Mouse (Mus musculus) frontal cortex, postnatal 25 days (tissue): Measurements from ENCODE around the gene 4930535I16Rik.
A peak's percentile ranks its signal among the peaks of the same experiment; 100 is the strongest.
"Not testable (repeated sequence)": the region's sequence is repeated elsewhere in the genome, so short reads cannot be mapped to it uniquely, and the experiment has no call there.

Experiments used
- DNase-seq, 2 experiments: peaks; one replicate each; pipeline ENCODE4 v3.0.0; 2022; ENCODE audit warnings: low spot score in 2 of 2

The 4930535I16Rik gene

GRCm38 (mm10) chr4:123917548-123918140 lies at the start of gene 4930535I16Rik:
TSS of gene 4930535I16Rik (minus strand) at chr4:123918022.
- DNase-seq, result no peak

- no peak for DNase-seq
These were observed 44.9 kb upstream of the 4930535I16Rik start for GRCm38 (mm10) chr4:123962721-123963120.

DNA sequence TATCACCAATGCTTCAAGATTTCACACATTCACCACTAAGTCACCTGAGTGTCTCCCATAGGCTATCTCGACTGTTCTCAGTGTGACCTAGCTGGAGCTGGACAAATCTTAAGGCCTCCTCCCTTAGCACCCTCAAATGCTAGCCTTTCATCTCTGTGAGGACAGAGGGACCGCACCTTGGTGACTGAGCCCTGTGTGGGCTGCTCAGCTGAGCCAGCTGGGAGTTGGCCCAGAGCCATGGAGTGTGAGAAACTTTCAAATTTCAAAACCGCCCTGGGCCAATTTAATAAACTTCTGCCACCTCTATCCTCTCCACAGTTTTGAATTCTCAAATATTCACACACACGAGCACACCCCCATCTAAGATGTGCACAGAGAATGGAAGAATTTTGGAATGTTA lies 43.1 kb upstream of the 4930535I16Rik start:
- DNase-seq, result no peak

DNA sequence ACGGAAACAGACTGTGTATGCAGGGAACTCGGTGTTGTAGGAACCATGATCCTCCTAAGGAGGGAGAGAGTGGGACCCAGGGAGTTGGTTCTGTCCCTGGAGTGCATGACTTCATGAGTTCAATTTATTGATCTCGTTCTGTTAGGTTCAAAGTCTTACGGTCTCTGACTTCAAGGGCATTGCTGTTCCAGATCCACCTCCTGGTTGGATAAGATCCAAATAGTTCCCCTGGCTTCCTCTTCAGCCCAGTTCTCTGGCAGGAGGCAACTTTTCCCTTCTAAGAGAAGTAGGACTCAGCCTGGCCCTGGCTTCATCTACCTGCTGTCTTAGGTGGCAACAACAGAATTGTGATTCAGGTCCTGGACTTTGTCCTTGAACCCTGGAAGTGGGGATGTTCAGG lies 40.1 kb upstream of the 4930535I16Rik start:
- no peak for DNase-seq

GRCm38 (mm10) chr4:123957492-123957808 lies 39.6 kb upstream of the 4930535I16Rik start:
- no peak for DNase-seq

GRCm38 (mm10) chr4:123956703-123957491 lies 39.1 kb upstream of the 4930535I16Rik start:
- peak; percentile 62 to 65 for DNase-seq

- no peak for DNase-seq
These were observed 34.2 kb upstream of the 4930535I16Rik start for GRCm38 (mm10) chr4:123952059-123952458.

DNA sequence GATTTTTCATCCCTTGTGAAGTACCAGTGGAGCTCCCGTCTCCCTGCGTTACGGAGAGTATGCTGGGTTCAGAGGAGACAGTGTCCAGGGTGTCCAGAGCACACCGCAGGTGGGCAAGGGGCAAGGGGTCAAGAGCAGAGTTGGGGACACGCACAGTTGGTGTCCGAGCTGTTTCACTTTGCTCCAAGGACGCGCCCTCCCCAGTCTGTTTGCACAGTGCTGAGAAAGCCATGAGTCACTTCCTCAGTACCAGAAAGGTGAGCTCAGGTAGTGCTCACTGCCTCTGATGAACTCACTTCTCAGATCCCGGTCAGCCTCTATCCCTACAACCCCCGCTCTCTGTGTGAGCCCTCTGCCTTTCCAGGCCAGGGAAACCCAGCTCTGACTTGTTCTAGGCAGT lies 31.8 kb upstream of the 4930535I16Rik start:
- no peak for DNase-seq

DNA sequence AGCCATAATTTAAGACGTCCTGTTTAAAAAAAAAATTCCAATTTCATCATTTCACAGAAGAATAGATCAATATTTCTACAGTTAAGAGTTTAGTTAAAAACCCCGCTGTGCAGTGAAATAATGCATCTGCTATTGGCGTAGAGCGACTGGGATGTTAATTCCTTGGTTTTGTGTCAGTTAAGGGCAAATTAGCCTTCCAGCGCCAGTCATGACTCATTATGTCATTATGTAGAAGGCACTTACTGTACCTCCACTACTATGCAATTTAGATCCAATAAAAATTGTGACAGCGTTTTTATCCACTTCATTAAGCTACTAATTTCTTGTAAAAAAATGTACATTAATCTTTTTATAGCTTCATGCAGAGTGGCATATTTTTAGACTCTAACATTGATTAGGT lies 31.1 kb upstream of the 4930535I16Rik start:
- no peak for DNase-seq

GRCm38 (mm10) chr4:123947149-123947548 lies 29.3 kb upstream of the 4930535I16Rik start:
- DNase-seq, result no peak

- DNase-seq, result no peak
These were observed 28.9 kb upstream of the 4930535I16Rik start for GRCm38 (mm10) chr4:123946701-123947100.

DNA sequence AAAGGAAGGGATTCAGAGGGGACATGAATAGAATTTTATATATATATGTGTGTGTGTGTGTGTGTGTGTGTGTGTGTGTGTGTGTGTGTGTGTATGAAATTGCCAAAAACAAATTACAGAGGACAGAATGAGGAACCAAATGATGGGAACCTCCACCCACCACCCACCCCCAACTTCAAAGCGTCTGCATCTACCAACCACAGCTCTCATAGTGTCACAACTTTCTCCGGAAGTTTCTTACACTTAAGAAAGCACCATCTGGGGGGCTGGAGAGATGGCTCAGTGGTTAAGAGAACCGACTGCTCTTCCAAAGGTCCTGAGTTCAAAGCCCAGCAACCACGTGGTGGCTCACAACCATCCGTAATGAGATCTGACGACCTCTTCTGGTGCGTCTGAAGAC lies 23.1 kb upstream of the 4930535I16Rik start:
- DNase-seq, result not testable (repeated sequence)

DNA sequence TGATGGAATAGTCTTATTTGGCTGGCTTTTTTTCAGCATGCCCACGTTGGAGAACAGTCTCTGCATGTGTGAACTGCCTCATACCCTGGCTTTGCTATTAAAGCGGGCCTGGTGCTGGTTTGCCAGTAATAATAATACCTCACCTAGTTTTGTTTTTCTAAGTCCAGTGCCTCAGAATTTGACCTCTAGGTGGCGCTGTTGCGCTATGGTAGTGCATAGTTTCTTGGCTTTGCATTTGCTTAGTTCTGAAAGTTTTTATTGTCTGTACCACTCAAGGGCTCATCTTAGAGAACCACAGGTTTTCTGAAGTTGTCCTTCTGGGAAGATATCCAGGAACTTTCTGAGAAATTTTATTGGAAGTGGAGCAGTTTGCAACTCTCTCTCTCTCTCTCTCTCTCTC lies 22.0 kb upstream of the 4930535I16Rik start:
- DNase-seq, result peak; percentile 78 to 81

DNA sequence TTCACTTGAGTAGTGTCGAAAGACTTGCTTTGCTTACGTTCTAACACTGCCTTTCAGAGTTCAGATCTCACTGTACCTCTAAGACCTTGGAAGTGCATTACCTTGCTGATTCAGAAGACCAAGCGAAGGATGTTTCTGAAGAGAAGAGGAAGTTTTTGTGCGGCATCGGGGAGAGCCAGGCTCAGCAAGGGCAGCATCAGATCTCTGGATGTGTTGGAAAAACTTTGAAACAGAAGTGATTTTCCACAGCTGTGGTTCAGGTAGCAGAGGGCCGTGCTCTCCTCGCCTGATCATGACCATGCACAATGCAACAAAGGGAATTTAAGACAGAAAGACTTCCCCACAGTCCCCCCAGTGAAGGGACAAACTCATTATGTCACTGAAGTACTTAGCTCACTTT lies 18.2 kb upstream of the 4930535I16Rik start:
- no peak for DNase-seq

DNA sequence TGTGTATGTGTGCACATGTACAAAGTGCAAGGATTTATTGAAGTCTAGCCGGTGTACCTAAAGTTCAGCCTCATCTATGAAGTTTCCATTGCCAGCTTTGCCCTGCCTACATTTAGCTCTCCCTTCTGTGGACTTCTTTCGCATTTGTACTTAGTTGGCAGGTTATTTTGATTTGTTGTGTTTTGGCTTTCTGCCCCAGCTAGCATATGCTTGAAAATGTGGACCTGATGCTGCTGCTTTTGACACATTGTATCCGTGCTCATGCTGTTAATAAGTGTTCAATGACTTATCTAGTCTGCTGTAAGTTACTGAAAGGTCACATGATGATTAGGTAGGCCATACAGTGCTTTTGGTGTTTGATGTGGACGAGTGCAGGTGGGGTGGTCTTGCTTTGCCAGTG lies 16.5 kb upstream of the 4930535I16Rik start:
- DNase-seq, result no peak

GRCm38 (mm10) chr4:123929994-123930393 lies 12.2 kb upstream of the 4930535I16Rik start:
- no peak for DNase-seq

DNA sequence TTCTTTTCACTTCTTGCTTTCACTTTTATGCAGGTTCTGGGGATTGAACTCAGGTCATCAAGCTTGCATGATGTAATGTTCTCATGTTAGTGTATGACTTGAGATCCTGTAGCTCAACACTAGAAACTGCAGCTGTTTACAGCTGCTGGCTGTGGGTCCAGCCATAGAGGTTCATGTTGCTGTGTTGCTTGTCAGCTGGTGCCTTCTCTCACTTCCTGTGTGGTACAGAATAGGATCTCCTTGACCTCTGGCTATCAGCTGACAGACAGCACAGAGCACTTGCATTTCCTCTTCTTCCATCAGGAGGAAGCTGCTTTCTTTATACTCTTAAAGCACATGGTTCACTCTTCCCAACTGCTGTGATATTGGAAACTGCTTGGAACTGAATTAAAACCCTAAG lies 10.1 kb upstream of the 4930535I16Rik start:
- no peak for DNase-seq

DNA sequence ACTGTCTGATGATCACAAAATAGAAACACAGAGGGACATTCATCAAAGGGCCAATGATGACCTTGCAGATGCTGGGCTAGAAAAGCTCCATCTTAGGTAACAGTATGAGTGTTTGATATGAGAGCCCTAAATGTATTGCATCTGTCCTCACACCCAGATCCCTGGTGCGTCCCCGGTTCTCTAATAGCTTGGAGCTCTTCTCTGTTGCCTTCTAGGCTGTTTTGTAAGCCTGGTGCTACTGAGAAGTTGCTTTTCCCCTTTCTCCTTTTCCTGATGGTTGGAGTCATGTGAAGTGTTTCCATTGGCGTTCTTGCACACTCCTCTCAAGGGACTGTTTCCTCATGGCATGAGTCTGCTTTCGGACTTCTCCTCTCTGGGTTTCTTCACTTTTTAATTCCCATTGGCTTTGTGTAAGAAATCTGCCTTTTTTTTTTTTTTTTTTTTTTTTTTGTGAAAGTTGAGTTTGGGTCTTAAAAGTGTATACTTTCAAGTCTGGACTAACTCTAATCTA lies 3.3 kb upstream of the 4930535I16Rik start:
- no peak for DNase-seq

GRCm38 (mm10) chr4:123918851-123919250 lies 1.0 kb upstream of the 4930535I16Rik start:
- DNase-seq, result no peak

- DNase-seq, result peak; percentile 100
These were observed 874 bp downstream of the 4930535I16Rik start, which contains the start of gene Rragc for GRCm38 (mm10) chr4:123916748-123917547. TSS of gene Rragc (plus strand) at chr4:123917446.

DNA sequence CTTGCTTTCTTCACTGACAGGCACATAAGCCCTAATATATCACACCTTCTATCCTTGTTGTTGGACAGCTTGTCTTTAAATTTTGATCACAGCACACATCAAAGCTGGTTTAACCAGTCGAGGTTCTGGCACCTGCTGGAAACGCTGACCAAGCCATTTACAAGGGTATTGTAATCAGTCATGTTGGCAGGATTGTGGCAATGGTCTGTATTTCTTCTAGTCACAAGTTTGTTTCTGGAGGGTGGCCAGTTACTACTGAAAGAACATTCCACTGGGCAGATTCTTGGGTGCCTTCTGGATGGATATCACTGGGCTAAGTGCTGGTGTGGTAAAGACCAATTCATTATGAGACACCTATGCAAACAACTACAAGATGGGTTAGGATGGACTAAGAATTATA lies 5.4 kb downstream of the 4930535I16Rik start:
- DNase-seq, result no peak

DNA sequence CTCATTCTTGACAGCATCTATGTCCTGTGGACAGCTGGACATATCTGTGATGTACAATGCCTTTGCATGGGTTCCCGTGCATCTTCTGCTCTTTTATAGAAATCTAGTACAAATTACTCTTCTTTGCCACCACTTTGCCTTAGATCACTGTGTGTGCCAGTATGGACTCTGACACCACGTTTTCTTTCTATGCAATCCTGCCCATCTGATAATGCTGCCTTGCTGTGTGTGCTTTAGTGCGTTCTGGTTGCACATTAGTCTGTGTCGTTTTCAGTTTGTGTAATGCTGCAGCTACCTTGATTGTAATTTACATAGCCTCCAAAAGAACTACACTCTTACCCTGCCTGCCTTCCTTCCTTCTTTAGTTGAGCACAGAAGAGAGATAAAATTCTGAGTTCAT lies 6.3 kb downstream of the 4930535I16Rik start:
- DNase-seq, result no peak
